Mouse (Mus musculus) heart, embryonic 12.5 days (tissue): Measurements from ENCODE around the gene Tub. TPM values are rescaled to one million over a fixed set of nuclear protein-coding genes. Genes with fewer than 3 reads are reported as not detected.

Experiments
- ATAC-seq: fragments of 200-750 bp; cut with Nextera tagmentation; 2 replicates; pipeline ENCODE4 v1.8.0; 2017; ENCODE audit warnings: moderate TSS enrichment, moderate library complexity; ENCODE audit not compliant: insufficient number of reproducible peaks, low FRiP score
- H3K27ac ChIP-seq: fragments of 300-500 bp; sonication (generic); 2 replicates; pipeline ENCODE4 v1.5.1; 2016; ENCODE audit warnings: mild to moderate bottlenecking, moderate library complexity; ENCODE audit not compliant: poor library complexity, severe bottlenecking
- H3K27me3 ChIP-seq: fragments of 300-500 bp; sonication (generic); replicated peaks from 2 replicates; pipeline ENCODE4 v1.6.1; 2016; ENCODE audit warnings: mild to moderate bottlenecking, moderate library complexity
- H3K36me3 ChIP-seq: fragments of 300-500 bp; sonication (generic); 2 replicates; pipeline ENCODE4 v1.6.1; 2016; ENCODE audit warnings: mild to moderate bottlenecking, moderate library complexity
- H3K4me1 ChIP-seq: fragments of 300-500 bp; sonication (generic); replicated peaks from 2 replicates; pipeline ENCODE4 v1.6.1; 2016; ENCODE audit warnings: mild to moderate bottlenecking
- H3K4me2 ChIP-seq: fragments of 300-500 bp; sonication (generic); 2 replicates; pipeline ENCODE4 v1.6.1; 2016; ENCODE audit warnings: mild to moderate bottlenecking, moderate library complexity
- H3K4me3 ChIP-seq: fragments of 300-500 bp; sonication (generic); 2 replicates; pipeline ENCODE4 v1.5.1; 2016; ENCODE audit warnings: mild to moderate bottlenecking
- H3K9ac ChIP-seq: fragments of 300-500 bp; sonication (generic); 2 replicates; pipeline ENCODE4 v1.6.1; 2016; ENCODE audit warnings: mild to moderate bottlenecking, moderate library complexity
- H3K9me3 ChIP-seq: fragments of 300-500 bp; sonication (generic); replicated peaks from 2 replicates; pipeline ENCODE4 v1.6.1; 2016; ENCODE audit warnings: mild to moderate bottlenecking, moderate library complexity
- WGBS: fragments of 180-500 bp; shearing (Covaris S2); methylation state at CpG from one replicate; pipeline ENCODE4 v1.1.7; 2016; 5-methylcytosine and 5-hydroxymethylcytosine counted together
- polyA plus RNA-seq: library from polyadenylated mRNA; unstranded; fragments of >200 nt; fragmentation: Nextera tagmentation; extraction: Ambion mirVana; gene quantifications from 2 replicates; pipeline ENCODE4 v1.2.1, GENCODE M21; 2016

Gene Tub
- polyA plus RNA-seq, 1 experiment from 2014 or later: 0.61 TPM

DNA sequence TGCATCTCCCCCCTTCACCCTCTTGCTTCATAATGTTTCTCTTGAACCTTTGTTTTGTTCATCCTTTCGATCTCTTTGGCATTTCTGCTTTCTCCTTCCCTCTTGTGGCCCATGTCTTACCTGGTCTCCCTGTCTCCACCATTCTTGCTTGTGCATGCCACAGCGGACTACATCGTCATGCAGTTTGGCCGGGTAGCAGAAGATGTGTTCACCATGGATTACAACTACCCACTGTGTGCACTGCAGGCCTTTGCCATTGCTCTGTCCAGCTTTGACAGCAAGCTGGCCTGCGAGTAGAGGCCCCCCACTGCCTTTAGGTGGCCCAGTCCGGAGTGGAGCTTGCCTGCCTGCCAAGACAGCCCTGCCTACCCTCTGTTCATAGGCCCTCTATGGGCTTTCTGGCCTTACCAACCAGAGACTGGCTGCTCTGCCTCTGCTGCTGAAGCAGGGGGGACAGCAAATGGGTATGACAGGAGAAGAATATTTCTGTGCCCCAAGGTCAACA is 79.9 kb downstream of the Tub start:
- Histone ChIP-seq H3K9ac (no peak overlapping the region), H3K27me3 (no peaks in the 10 kb centered on the region; the same call in 1 of the 2 replicates), H3K4me1 (no peaks in the 10 kb centered on the region), H3K4me2 (no peak overlapping the region), H3K4me3 (no peak overlapping the region), H3K9me3 (no peaks in the 10 kb centered on the region), H3K36me3 (no peaks in the 10 kb centered on the region), H3K27ac (no peak overlapping the region)
- no peak for ATAC-seq
- WGBS: 76% methylated on average over 6 of the region's 6 CpGs

DNA sequence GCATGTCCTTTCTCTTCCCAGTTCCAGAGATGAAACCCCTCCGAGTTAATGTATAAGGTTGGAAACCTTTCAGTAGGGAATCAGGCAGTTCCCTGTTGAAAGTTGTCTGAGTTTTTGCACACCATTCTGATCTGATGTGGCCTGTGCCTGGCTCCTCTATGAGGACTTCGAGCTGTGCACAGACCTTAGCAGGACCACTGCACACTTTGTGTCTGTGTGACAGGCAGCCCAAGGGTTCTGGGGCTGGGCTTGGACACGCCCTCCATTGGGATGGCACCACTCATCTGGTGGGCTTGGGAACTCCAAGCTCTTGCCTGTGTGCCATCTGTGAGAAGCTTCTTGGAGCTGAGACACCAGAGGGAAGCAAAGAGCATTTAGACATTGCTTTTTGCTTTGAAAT is 81.2 kb downstream of the Tub start:
- Histone ChIP-seq H3K36me3 (no peaks in the 10 kb centered on the region), H3K27ac (no peak overlapping the region), H3K9me3 (no peaks in the 10 kb centered on the region), H3K4me2 (no peak overlapping the region), H3K27me3 (no peaks in the 10 kb centered on the region; the same call in 1 of the 2 replicates), H3K9ac (no peak overlapping the region), H3K4me3 (no peak overlapping the region), H3K4me1 (no peaks in the 10 kb centered on the region)
- ATAC-seq: no peak
- 73% methylated on average over 3 of the region's 3 CpGs for WGBS

DNA sequence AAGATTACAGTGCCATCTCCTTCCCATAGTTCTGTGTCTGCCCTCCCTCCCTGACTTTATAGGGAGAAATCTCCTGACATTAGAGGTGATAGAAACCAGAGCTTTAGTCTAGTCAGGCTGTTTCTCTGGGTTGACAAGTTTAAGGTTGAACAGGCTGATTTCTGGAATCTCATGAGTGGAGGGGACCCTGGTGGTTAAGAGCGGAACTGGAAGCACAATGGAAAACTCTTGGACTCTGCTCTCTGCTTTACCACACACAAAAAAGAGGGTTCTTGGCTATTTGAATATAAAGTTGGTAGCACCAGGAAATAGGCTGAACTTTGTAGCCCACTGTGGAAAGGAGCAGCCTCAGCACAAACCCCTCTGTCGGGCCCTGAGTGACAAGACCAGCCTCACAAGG is 81.9 kb downstream of the Tub start:
- Histone ChIP-seq H3K27me3 (no peaks in the 10 kb centered on the region; the same call in 1 of the 2 replicates), H3K4me1 (no peaks in the 10 kb centered on the region), H3K4me2 (no peak overlapping the region), H3K36me3 (no peaks in the 10 kb centered on the region), H3K9ac (no peak overlapping the region), H3K27ac (no peak overlapping the region), H3K9me3 (no peaks in the 10 kb centered on the region), H3K4me3 (no peak overlapping the region)
- WGBS: 55% methylated on average over 2 of the region's 2 CpGs
- no peak for ATAC-seq

DNA sequence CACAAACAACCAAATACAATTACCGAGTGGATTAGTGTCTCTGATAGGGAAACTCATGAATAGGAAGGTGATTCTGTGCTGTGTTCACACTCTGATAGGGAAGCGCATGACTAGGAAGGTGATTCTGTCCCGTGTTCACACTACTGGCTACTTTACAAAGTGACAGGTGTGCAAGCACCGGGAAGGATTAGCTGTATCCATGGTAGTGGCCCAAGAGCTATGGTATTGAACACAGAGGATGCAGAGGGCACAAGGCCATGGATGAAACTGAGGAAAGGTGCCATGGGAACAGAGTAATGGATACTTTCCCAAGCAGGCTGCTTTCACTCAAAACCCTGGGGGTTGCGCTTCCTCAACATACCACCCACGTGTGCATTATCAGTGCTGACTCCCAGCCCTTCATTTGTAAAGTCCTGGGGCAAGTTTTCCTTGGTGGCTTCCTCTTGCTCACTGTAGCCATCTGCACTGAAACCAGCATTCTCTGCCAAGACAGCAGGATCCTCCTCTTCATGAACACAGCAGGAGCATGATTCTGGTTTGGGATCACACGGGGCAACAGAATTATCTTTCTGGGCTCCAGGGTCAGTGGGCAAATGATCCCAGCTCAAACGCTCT is 88.1 kb downstream of the Tub start:
- Histone ChIP-seq H3K9me3 (no peaks in the 10 kb centered on the region), H3K9ac (no peak overlapping the region), H3K36me3 (no peaks in the 10 kb centered on the region), H3K4me3 (no peak overlapping the region), H3K4me1 (no peaks in the 10 kb centered on the region), H3K27me3 (no peaks in the 10 kb centered on the region), H3K4me2 (no peak overlapping the region), H3K27ac (no peak overlapping the region)
- WGBS: 70% methylated on average over 8 of the region's 8 CpGs
- no peak for ATAC-seq

DNA sequence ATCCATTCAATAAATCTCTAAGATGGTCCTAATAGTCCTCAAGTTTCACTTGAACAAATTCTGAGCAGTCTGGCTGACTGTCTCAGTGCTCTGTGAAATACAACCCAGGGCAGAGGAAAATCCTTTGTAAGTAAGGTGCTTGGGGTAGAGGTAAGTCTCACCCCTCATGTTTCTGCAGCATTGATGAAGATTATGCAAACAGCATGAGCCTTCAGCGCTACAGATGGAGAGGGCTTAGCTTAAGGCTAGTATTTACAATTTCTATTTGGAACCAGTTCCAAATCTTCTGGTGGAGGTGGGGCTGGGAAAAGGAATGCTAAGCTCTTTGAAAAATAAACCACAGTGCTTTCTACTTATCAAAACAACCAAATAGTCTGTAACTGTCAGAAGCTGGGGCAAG is 88.8 kb downstream of the Tub start:
- H3K36me3 ChIP-seq: no peaks in the 10 kb centered on the region
- no peak overlapping the region for H3K4me3 ChIP-seq
- no peak overlapping the region for H3K4me2 ChIP-seq
- H3K27me3 ChIP-seq: no peaks in the 10 kb centered on the region
- H3K9ac ChIP-seq: no peak overlapping the region
- no peak for ATAC-seq
- no peak overlapping the region for H3K27ac ChIP-seq
- H3K4me1 ChIP-seq: no peaks in the 10 kb centered on the region
- H3K9me3 ChIP-seq: no peaks in the 10 kb centered on the region
- 29% methylated on average over 1 of the region's 1 CpGs for WGBS

DNA sequence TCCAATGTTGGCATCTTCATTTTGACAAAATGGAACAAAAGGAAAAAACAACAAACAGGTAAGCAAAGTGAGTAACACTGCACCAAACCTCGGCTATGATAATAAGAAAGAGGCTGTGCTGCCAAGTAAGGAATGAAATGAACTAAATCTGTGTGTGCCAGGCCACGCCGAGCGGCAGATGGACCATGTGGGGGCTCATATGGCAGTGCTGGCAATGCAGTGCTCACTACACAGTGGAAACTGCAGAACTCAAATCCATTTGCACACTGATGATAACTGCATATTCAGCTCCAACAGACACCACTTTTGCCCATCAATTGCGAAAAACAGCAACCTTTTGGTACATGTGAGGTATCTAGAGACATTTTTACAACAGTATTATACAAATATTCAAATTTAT is 89.3 kb downstream of the Tub start:
- H3K27ac ChIP-seq: no peak overlapping the region
- no peaks in the 10 kb centered on the region for H3K36me3 ChIP-seq
- no peak for ATAC-seq
- no peak overlapping the region for H3K4me3 ChIP-seq
- H3K4me1 ChIP-seq: no peaks in the 10 kb centered on the region
- 83% methylated on average over 5 of the region's 5 CpGs for WGBS
- no peaks in the 10 kb centered on the region for H3K9me3 ChIP-seq
- H3K9ac ChIP-seq: no peak overlapping the region
- no peaks in the 10 kb centered on the region for H3K27me3 ChIP-seq
- no peak overlapping the region for H3K4me2 ChIP-seq

DNA sequence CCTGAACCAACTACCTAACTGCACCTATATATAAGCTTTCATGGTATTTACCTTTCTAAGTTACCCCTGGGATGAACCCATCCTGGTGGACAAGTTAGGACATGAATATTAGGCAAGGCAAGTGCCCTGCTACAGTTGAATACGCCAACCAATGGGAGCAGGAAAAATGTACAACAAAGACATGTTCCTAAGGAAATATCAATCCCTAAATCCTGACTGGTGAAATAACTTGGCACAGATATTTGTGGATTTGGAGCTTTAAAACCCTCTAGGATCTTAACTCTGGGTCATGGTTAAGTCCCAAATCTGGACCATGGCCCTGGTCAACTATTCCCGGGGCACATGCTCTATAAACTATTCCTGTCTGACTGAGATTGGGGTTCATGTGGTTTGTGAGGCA is 95.7 kb downstream of the Tub start:
- Histone ChIP-seq H3K9ac (no peak overlapping the region), H3K4me1 (no peaks in the 10 kb centered on the region)
- ATAC-seq: no peak

DNA sequence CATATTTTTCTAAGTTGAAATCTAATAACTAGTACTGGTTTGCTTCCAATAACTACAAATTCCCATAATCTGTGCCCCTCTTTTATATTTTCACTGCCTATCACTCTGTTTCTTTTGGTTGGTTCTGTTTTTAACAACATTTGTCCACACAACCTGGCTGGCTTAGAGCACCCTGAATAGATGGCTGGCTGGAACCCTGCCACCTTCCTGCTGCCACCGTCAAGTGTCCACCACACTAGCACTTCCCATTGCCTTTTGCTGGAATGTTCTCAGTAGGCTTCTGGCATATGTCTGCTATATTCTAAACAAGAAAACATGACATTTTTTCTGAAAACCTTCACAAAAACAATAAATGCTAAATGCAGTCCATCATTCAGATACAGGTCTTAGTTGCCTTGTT is 100.7 kb downstream of the Tub start:
- WGBS: 83% methylated on average over 1 of the region's 1 CpGs
- Histone ChIP-seq H3K27ac (no peak overlapping the region), H3K9ac (no peak overlapping the region), H3K4me3 (no peak overlapping the region), H3K9me3 (no peaks in the 10 kb centered on the region), H3K27me3 (no peaks in the 10 kb centered on the region), H3K4me1 (no peaks in the 10 kb centered on the region), H3K4me2 (no peak overlapping the region), H3K36me3 (no peaks in the 10 kb centered on the region)
- ATAC-seq: no peak

More for the DNA sequence above, 95.7 kb downstream of the Tub start:
- Histone ChIP-seq H3K9me3 (no peaks in the 10 kb centered on the region), H3K4me2 (no peak overlapping the region), H3K36me3 (no peaks in the 10 kb centered on the region), H3K4me3 (no peak overlapping the region), H3K27me3 (no peaks in the 10 kb centered on the region), H3K27ac (no peak overlapping the region)
- WGBS: 92% methylated on average over 2 of the region's 2 CpGs

DNA sequence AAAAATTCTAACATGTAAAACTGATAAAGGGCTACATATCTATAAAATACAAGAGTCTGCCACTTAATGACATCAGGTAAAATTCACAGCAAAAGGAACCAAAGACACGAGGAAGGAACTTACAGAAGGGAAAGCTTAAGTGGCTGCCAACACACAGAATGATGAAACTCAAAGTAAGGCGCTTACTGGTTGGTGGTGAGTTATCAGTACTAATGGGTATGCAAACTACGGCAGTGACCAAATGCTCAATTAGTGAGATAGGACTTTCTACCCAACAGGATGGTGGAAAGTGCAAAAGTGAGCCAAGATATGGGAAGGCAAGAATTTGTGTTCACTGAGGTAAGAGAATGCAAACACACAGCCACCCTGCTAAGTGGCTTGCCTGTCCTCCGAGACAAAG is 109.4 kb downstream of the Tub start:
- no peak for ATAC-seq
- Histone ChIP-seq H3K9me3 (no peaks in the 10 kb centered on the region), H3K9ac (no peak overlapping the region), H3K4me3 (no peak overlapping the region), H3K27me3 (no peaks in the 10 kb centered on the region), H3K4me2 (no peak overlapping the region), H3K4me1 (no peaks in the 10 kb centered on the region), H3K27ac (no peak overlapping the region), H3K36me3 (no peaks in the 10 kb centered on the region)
- 77% methylated on average over 4 of the region's 4 CpGs for WGBS

DNA sequence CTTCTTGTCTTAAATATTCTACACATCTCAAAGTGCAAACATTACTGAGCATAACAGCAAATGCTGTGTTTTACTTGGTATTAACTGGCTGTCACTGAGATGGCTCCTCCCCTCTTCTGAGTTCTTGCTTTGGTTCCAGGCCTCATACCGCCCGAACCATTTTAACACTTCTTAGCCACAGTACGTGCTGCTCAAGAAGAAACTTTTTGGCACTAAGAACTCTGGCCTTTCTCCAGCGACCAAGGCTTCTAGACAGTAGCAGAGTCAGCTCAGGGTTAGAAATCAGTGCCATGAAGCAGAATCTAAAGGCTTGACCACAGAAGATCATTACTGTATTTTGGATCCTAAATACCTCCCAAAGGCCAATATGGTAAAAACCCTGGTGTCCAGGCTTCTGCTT is 119.5 kb downstream of the Tub start:
- H3K27ac ChIP-seq: no peak overlapping the region
- WGBS: 79% methylated on average over 4 of the region's 4 CpGs
- no peak overlapping the region for H3K9ac ChIP-seq
- no peaks in the 10 kb centered on the region for H3K27me3 ChIP-seq
- ATAC-seq: no peak
- no peaks in the 10 kb centered on the region for H3K4me1 ChIP-seq
- H3K4me2 ChIP-seq: no peak overlapping the region
- H3K36me3 ChIP-seq: no peaks in the 10 kb centered on the region
- no peaks in the 10 kb centered on the region for H3K9me3 ChIP-seq
- no peak overlapping the region for H3K4me3 ChIP-seq

DNA sequence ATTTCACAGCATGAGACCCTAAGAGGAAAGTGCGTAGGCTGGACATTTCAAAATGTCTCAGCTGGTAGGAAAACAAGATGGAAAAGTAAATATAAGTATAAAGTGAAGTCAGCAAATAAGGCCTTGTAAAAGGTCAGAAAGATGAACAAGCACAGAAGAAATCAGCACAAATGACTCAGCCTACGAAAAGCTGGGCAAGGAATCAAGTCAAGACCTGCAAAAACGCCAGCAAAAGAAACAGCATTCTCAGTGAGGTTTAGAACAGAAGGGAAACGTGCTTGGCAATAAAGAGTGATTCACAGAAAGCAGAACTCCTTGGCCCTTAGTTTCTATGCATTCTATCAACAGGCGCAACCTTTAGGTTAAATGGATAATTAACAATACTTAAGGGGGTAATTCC is 122.2 kb downstream of the Tub start:
- Histone ChIP-seq H3K9me3 (no peaks in the 10 kb centered on the region), H3K4me3 (no peak overlapping the region), H3K36me3 (no peaks in the 10 kb centered on the region), H3K27me3 (no peaks in the 10 kb centered on the region), H3K9ac (no peak overlapping the region), H3K4me2 (no peak overlapping the region), H3K27ac (no peak overlapping the region), H3K4me1 (no peaks in the 10 kb centered on the region)
- WGBS: 73% methylated on average over 5 of the region's 5 CpGs
- ATAC-seq: no peak
